ENCODE assay signal across 15 mouse cellular contexts in the genomic region with DNA sequence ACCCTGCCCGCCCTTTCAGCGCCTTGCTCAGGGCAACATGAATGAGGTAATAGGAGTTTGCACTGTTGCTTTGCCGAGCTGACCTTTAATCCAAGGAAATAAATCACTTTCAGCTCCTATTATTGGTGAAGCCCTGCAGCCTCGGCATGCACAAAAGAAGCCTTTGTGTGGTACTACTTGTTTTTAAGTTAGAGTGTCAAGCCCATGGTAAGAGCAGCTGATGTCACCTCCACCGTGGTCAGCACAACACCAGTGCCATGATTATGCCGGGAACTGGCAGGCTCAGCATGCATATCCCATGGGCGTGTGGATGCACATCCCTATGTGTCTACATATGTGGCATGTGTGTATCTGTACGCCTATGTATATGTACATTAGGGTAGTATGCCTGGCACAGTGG. TPM values are rescaled to one million over a fixed set of nuclear protein-coding genes. Genes with fewer than 3 reads are reported as not detected.
DNase-seq lines count a peak whose midpoint lies in the region; ATAC-seq and TF ChIP-seq lines count a peak whose summit lies in the region.
"Had no signal": no experiment of that assay in that cellular context is flagged by ENCODE, and none has a peak within 500 bp of the region (broad histone marks: within the 10 kb centered on the region; RNA-seq: fewer than 3 reads in every experiment).

No protein-coding gene starts in this region.

- H3K4me2 ChIP-seq in hindbrain, postnatal 0 days (ENCODE audit: low read depth, low read length), result no peak overlapping the region
- no peak overlapping the region for H3K4me2 ChIP-seq in hindbrain, embryonic 13.5 days
- no peak overlapping the region for H3K4me2 ChIP-seq in kidney, embryonic 15.5 days
- H3K4me2 ChIP-seq: liver, embryonic 13.5 days; midbrain, embryonic 11.5 days had no signal

- peaks cover 52% of the 10 kb centered on the region for H3K4me1 ChIP-seq in hindbrain, embryonic 10.5 days (replicated peaks)
- H3K4me1 ChIP-seq in hindbrain, postnatal 0 days (ENCODE audit: insufficient read depth, low read length), result peaks cover 4% of the 10 kb centered on the region; the same call in 1 of the 2 replicates
- peaks cover 40% of the 10 kb centered on the region for H3K4me1 ChIP-seq in hindbrain, embryonic 13.5 days (replicated peaks)
- peaks cover 15% of the 10 kb centered on the region for H3K4me1 ChIP-seq in kidney, embryonic 15.5 days
- H3K4me1 ChIP-seq: liver, embryonic 13.5 days had no signal

- WGBS in hindbrain, embryonic 10.5 days, result 49% methylated on average over 8 of the region's 8 CpGs
- 46% methylated on average over 8 of the region's 8 CpGs for WGBS in hindbrain, postnatal 0 days
- 23% methylated on average over 8 of the region's 8 CpGs for WGBS in hindbrain, embryonic 13.5 days
- WGBS in kidney, embryonic 15.5 days, result 30% methylated on average over 8 of the region's 8 CpGs

- H3K4me3 ChIP-seq in hindbrain, embryonic 10.5 days, result no peak overlapping the region
- no peak overlapping the region for H3K4me3 ChIP-seq in hindbrain, postnatal 0 days (ENCODE audit: low read length)
- H3K4me3 ChIP-seq in hindbrain, embryonic 13.5 days, result no peak overlapping the region
- H3K4me3 ChIP-seq in kidney, embryonic 15.5 days (replicated peaks), result no peak overlapping the region
- H3K4me3 ChIP-seq: liver, embryonic 13.5 days; myocyte had no signal

- peaks cover 41% of the 10 kb centered on the region for H3K36me3 ChIP-seq in hindbrain, embryonic 10.5 days
- H3K36me3 ChIP-seq in hindbrain, postnatal 0 days (ENCODE audit: insufficient read depth, low read length), result 0 out of 2 replicates have a peak, but pooled peaks cover 13% of the 10 kb centered on the region
- H3K36me3 ChIP-seq in hindbrain, embryonic 13.5 days, result peaks cover 20% of the 10 kb centered on the region
- H3K36me3 ChIP-seq in kidney, embryonic 15.5 days, result peaks cover 19% of the 10 kb centered on the region; the same call in 1 of the 2 replicates

- no peak for TF ChIP-seq CTCF in hindbrain, postnatal 0 days (IDR thresholded peaks at IDR 0.05; ENCODE audit: low read depth)

- peak overlapping the region; percentile 86 for H3K27ac ChIP-seq in hindbrain, embryonic 10.5 days
- H3K27ac ChIP-seq in hindbrain, postnatal 0 days, result no peak overlapping the region
- peak overlapping the region; percentile 63 for H3K27ac ChIP-seq in hindbrain, embryonic 13.5 days
- H3K27ac ChIP-seq in kidney, embryonic 15.5 days, result no peak overlapping the region
- H3K27ac ChIP-seq: liver, embryonic 13.5 days had no signal

- DNase-seq in hindbrain, embryonic 10.5 days (ENCODE audit: low spot score), result peak; percentile 58
- DNase-seq in hindbrain, postnatal 0 days (ENCODE audit: low spot score), result no peak
- peak; percentile 54 for DNase-seq in embryo, embryonic 11.5 days (ENCODE audit: low read depth, low spot score)
- peak; percentile 86 for DNase-seq in mesoderm, embryonic 11.5 days (ENCODE audit: low read depth, low spot score)
- DNase-seq in urinary bladder, postnatal 10 days (ENCODE audit: low spot score), result no peak
- DNase-seq in cerebellum, postnatal 36 days, result no peak
- DNase-seq: adrenal gland, postnatal 36 days; cerebellum, postnatal 14 days; kidney, adult 8-10 months; liver, embryonic 13.5 days had no signal

- H3K9me3 ChIP-seq in hindbrain, embryonic 10.5 days, result no peaks in the 10 kb centered on the region
- no peaks in the 10 kb centered on the region for H3K9me3 ChIP-seq in hindbrain, postnatal 0 days (ENCODE audit: low read length)
- H3K9me3 ChIP-seq in hindbrain, embryonic 13.5 days, result no peaks in the 10 kb centered on the region
- H3K9me3 ChIP-seq in kidney, embryonic 15.5 days (replicated peaks), result no peaks in the 10 kb centered on the region
- H3K9me3 ChIP-seq: liver, embryonic 13.5 days had no signal

- no peaks in the 10 kb centered on the region for H3K27me3 ChIP-seq in hindbrain, embryonic 10.5 days (ENCODE audit: insufficient read depth, poor library complexity, severe bottlenecking)
- no peaks in the 10 kb centered on the region for H3K27me3 ChIP-seq in hindbrain, postnatal 0 days (ENCODE audit: insufficient read depth, low read length)
- no peaks in the 10 kb centered on the region for H3K27me3 ChIP-seq in hindbrain, embryonic 13.5 days
- H3K27me3 ChIP-seq in kidney, embryonic 15.5 days, result no peaks in the 10 kb centered on the region
- H3K27me3 ChIP-seq: liver, embryonic 13.5 days had no signal

- H3K9ac ChIP-seq in hindbrain, postnatal 0 days (replicated peaks; ENCODE audit: low read length), result no peak overlapping the region
- 0 out of 2 replicates have a peak overlapping the region, but pooled peaks have one; percentile 13 for H3K9ac ChIP-seq in hindbrain, embryonic 13.5 days
- no peak overlapping the region for H3K9ac ChIP-seq in kidney, embryonic 15.5 days
- H3K9ac ChIP-seq: liver, embryonic 13.5 days had no signal

- ATAC-seq in hindbrain, postnatal 0 days, result no peak
- no peak for ATAC-seq in hindbrain, embryonic 13.5 days (ENCODE audit: low FRiP score)
- no peak for ATAC-seq in kidney, embryonic 15.5 days (replicated peaks; ENCODE audit: low FRiP score)
- ATAC-seq: lung, postnatal 0 days had no signal

RNA-seq across cellular contexts. Expression of a gene that starts 56.5 kb away (rescaled TPM):
- polyA plus RNA-seq in hindbrain, embryonic 10.5 days (2016; fragmentation: Nextera tagmentation; extraction: Ambion mirVana), result 27.3 and 29.4 TPM in 2 replicates
- total RNA-seq in hindbrain, postnatal 0 days (2014; rRNA removed), result 38.1 and 45.1 TPM in 2 replicates
- polyA plus RNA-seq in hindbrain, postnatal 0 days (2015; fragmentation: Nextera tagmentation; extraction: Ambion mirVana), result 21.4 and 22.4 TPM in 2 replicates
- polyA plus RNA-seq in hindbrain, embryonic 13.5 days (2015; fragmentation: Nextera tagmentation; extraction: Ambion mirVana), result 22.6 and 24.0 TPM in 2 replicates
- polyA plus RNA-seq in kidney, embryonic 15.5 days (2015; fragmentation: Nextera tagmentation; extraction: Ambion mirVana), result 30.9 and 32.1 TPM in 2 replicates

Comparison
In these comparisons a context has a peak if more than half of its experiments do, and no peak if none do; other contexts are left out.
1. DNase-seq: peak in hindbrain, embryonic 10.5 days (single experiment), embryo, embryonic 11.5 days (single experiment) and mesoderm, embryonic 11.5 days (single experiment); none in hindbrain, postnatal 0 days (single experiment), urinary bladder, postnatal 10 days (single experiment) and cerebellum, postnatal 36 days (0 of 2).
2. H3K27ac ChIP-seq: peak in hindbrain, embryonic 10.5 days (single experiment) and hindbrain, embryonic 13.5 days (single experiment); none in hindbrain, postnatal 0 days (single experiment) and kidney, embryonic 15.5 days (single experiment).